Mouse (Mus musculus): Measurements from ENCODE around the gene Nav2.

DNA sequence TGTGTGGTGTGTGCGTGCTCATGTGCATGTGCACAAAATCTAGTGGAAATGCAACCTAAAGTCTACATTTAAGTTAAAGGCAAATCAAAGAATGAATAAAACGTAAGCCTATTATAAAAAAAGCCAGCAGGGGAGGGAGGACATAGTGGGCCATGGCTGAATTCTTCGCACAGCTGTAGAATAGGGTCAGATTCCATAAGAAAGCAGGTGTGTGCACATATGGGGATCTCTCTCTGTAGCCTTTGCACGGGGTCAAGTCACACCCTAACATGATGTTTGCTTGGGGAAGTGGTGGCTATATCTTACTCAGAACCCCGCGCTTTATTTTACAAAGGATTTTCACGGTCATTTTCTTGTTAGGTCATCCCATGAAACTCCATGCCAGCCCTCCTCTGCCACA, 15.4 kb upstream of the Nav2 start:
- TF ChIP-seq GATA1 (IDR thresholded peaks at IDR 0.05; ENCODE audit: low read depth, low read length) (no peak), MAX (IDR thresholded peaks at IDR 0.05; ENCODE audit: low read length) (no peak), POLR2A (IDR thresholded peaks at IDR 0.05; ENCODE audit: control insufficient read depth in 1 of 2, insufficient read depth in 1 of 2, low read depth in 1 of 2, low read length in 2 of 2, poor library complexity in 1 of 2) (no peak), CTCF (IDR thresholded peaks at IDR 0.05 in 2 of 3, conservative IDR thresholded peaks at IDR 0.05 in 1 of 3; ENCODE audit: control insufficient read depth in 1 of 3, insufficient read depth in 1 of 3, low read depth in 2 of 3, low read length in 3 of 3, poor library complexity in 1 of 3, severe bottlenecking in 1 of 3) (no peak)

Measured in MEL (cell line).